Mouse (Mus musculus) brain, embryonic 14.5 days (tissue): ENCODE data around the gene Bicra.

ENCODE experiments used
- CTCF ChIP-seq: fragments of 200-500 bp; IDR thresholded peaks from 2 replicates; pipeline ENCODE4 v1.5.1; 2012; ENCODE audit warnings: inconsistent platforms, mild to moderate bottlenecking, moderate library complexity, borderline replicate concordance; ENCODE audit not compliant: insufficient read depth, insufficient read length; ENCODE audit errors: extremely low read depth
- POLR2A ChIP-seq: fragments of 200-500 bp; IDR thresholded peaks from 2 replicates; pipeline ENCODE4 v1.6.1; 2012; ENCODE audit warnings: mild to moderate bottlenecking, inconsistent platforms, borderline replicate concordance; ENCODE audit not compliant: poor library complexity, insufficient read depth, insufficient read length, severe bottlenecking; ENCODE audit errors: extremely low read depth

- TF ChIP-seq CTCF = no peak
- no peak for TF ChIP-seq POLR2A
Observed at GRCm38 (mm10) chr7:15937491-15937890, 110.2 kb downstream of the Bicra start.
